Mouse (Mus musculus) embryonic facial prominence, embryonic 13.5 days (tissue): ENCODE results near the gene Spop. TPM values are rescaled to one million over a fixed set of nuclear protein-coding genes. Genes with fewer than 3 reads are reported as not detected.

Experiments
- ATAC-seq: fragments of 200-750 bp; cut with Nextera tagmentation; 2 replicates; pipeline ENCODE4 v1.8.0; 2017; ENCODE audit warnings: low read depth; ENCODE audit not compliant: insufficient number of reproducible peaks, insufficient read depth, low FRiP score, low TSS enrichment
- H3K27ac ChIP-seq: fragments of 300-500 bp; sonication (generic); 2 replicates; pipeline ENCODE4 v1.5.1; 2015; ENCODE audit warnings: moderate library complexity, mild to moderate bottlenecking, inconsistent platforms
- H3K27me3 ChIP-seq: fragments of 300-500 bp; sonication (generic); 2 replicates; pipeline ENCODE4 v1.6.1; 2015; ENCODE audit warnings: mild to moderate bottlenecking, inconsistent platforms
- H3K36me3 ChIP-seq: fragments of 300-500 bp; sonication (generic); 2 replicates; pipeline ENCODE4 v1.6.1; 2015; ENCODE audit warnings: mild to moderate bottlenecking, inconsistent platforms
- H3K4me1 ChIP-seq: fragments of 300-500 bp; sonication (generic); 2 replicates; pipeline ENCODE4 v1.6.1; 2015; ENCODE audit warnings: inconsistent platforms
- H3K4me2 ChIP-seq: fragments of 300-500 bp; sonication (generic); 2 replicates; pipeline ENCODE4 v1.6.1; 2015; ENCODE audit warnings: moderate library complexity, mild to moderate bottlenecking, inconsistent platforms
- H3K4me3 ChIP-seq: fragments of 300-500 bp; sonication (generic); 2 replicates; pipeline ENCODE4 v1.5.1; 2015; ENCODE audit warnings: mild to moderate bottlenecking, inconsistent platforms
- H3K9ac ChIP-seq: fragments of 300-500 bp; sonication (generic); 2 replicates; pipeline ENCODE4 v1.6.1; 2015; ENCODE audit warnings: mild to moderate bottlenecking, inconsistent platforms
- H3K9me3 ChIP-seq: fragments of 300-500 bp; sonication (generic); 2 replicates; pipeline ENCODE4 v1.6.1; 2016; ENCODE audit warnings: inconsistent platforms
- WGBS: fragments of 180-500 bp; shearing (Covaris S2); methylation state at CpG from one replicate; pipeline ENCODE4 v1.1.7; 2015; ENCODE audit warnings: mixed read lengths; 5-methylcytosine and 5-hydroxymethylcytosine counted together
- polyA plus RNA-seq: library from polyadenylated mRNA; unstranded; fragments of >200 nt; fragmentation: Nextera tagmentation; extraction: Ambion mirVana; gene quantifications from 2 replicates; pipeline ENCODE4 v1.2.1, GENCODE M21; 2015

Gene Spop
- polyA plus RNA-seq, 1 experiment from 2014 or later: 147 TPM

- Histone ChIP-seq H3K9ac (no peak overlapping the region), H3K36me3 (peaks cover 11% of the 10 kb centered on the region; the same call in 1 of the 2 replicates), H3K27me3 (no peaks in the 10 kb centered on the region), H3K4me1 (0 out of 2 replicates have a peak, but pooled peaks cover 3% of the 10 kb centered on the region), H3K9me3 (no peaks in the 10 kb centered on the region), H3K4me2 (no peak overlapping the region), H3K4me3 (no peak overlapping the region), H3K27ac (no peak overlapping the region)
- WGBS: 82% methylated on average over 2 of the region's 2 CpGs
- ATAC-seq: no peak
These were observed 17.5 kb downstream of the Spop start for GRCm38 (mm10) chr11:95431344-95431743.

GRCm38 (mm10) chr11:95432194-95432593, 18.3 kb downstream of the Spop start:
- 88% methylated on average over 2 of the region's 2 CpGs for WGBS
- H3K9ac ChIP-seq: no peak overlapping the region
- no peak for ATAC-seq

GRCm38 (mm10) chr11:95445371-95445770, 31.5 kb downstream of the Spop start:
- WGBS: 8% methylated on average over 2 of the region's 2 CpGs
- ATAC-seq: no peak

More at GRCm38 (mm10) chr11:95432194-95432593, 18.3 kb downstream of the Spop start:
- Histone ChIP-seq H3K4me1 (0 out of 2 replicates have a peak, but pooled peaks cover 3% of the 10 kb centered on the region), H3K4me3 (no peak overlapping the region), H3K27ac (no peak overlapping the region), H3K27me3 (no peaks in the 10 kb centered on the region), H3K4me2 (no peak overlapping the region), H3K9me3 (no peaks in the 10 kb centered on the region), H3K36me3 (peaks cover 14% of the 10 kb centered on the region; the same call in 1 of the 2 replicates)

GRCm38 (mm10) chr11:95446580-95447305, 32.9 kb downstream of the Spop start:
- ATAC-seq: no peak
- 98% methylated on average over 6 of the region's 6 CpGs for WGBS
- peaks cover 10% of the 10 kb centered on the region; the same call in 1 of the 2 replicates for H3K4me1 ChIP-seq
- H3K36me3 ChIP-seq: peaks cover 17% of the 10 kb centered on the region
- no peak overlapping the region for H3K27ac ChIP-seq
- H3K27me3 ChIP-seq: no peaks in the 10 kb centered on the region
- no peak overlapping the region for H3K4me2 ChIP-seq
- no peaks in the 10 kb centered on the region for H3K9me3 ChIP-seq
- H3K9ac ChIP-seq: no peak overlapping the region
- H3K4me3 ChIP-seq: no peak overlapping the region

More at GRCm38 (mm10) chr11:95445371-95445770, 31.5 kb downstream of the Spop start:
- Histone ChIP-seq H3K9ac (no peak overlapping the region), H3K4me1 (peaks cover 10% of the 10 kb centered on the region; the same call in 1 of the 2 replicates), H3K36me3 (peaks cover 7% of the 10 kb centered on the region; the same call in 1 of the 2 replicates), H3K27me3 (no peaks in the 10 kb centered on the region), H3K27ac (no peak overlapping the region), H3K4me2 (no peak overlapping the region), H3K9me3 (no peaks in the 10 kb centered on the region), H3K4me3 (no peak overlapping the region)

- Histone ChIP-seq H3K4me1 (peaks cover 10% of the 10 kb centered on the region; the same call in 1 of the 2 replicates), H3K4me3 (no peak overlapping the region), H3K36me3 (peaks cover 19% of the 10 kb centered on the region), H3K9me3 (no peaks in the 10 kb centered on the region), H3K27ac (no peak overlapping the region), H3K4me2 (no peak overlapping the region), H3K9ac (no peak overlapping the region), H3K27me3 (no peaks in the 10 kb centered on the region)
- 53% methylated on average over 3 of the region's 3 CpGs for WGBS
- no peak for ATAC-seq
These were observed 34.5 kb downstream of the Spop start for GRCm38 (mm10) chr11:95448346-95448745.

GRCm38 (mm10) chr11:95455331-95455730, 41.5 kb downstream of the Spop start:
- Histone ChIP-seq H3K4me2 (no peak overlapping the region), H3K4me1 (no peaks in the 10 kb centered on the region), H3K27ac (peak overlapping the region; percentile 44; the same call in 1 of the 2 replicates), H3K4me3 (no peak overlapping the region), H3K9me3 (no peaks in the 10 kb centered on the region), H3K36me3 (peaks cover 12% of the 10 kb centered on the region), H3K27me3 (no peaks in the 10 kb centered on the region), H3K9ac (no peak overlapping the region)
- 30% methylated on average over 8 of the region's 8 CpGs for WGBS
- ATAC-seq: no peak

GRCm38 (mm10) chr11:95460872-95461271, 47.0 kb downstream of the Spop start:
- H3K27me3 ChIP-seq: no peaks in the 10 kb centered on the region
- H3K4me3 ChIP-seq: no peak overlapping the region
- H3K27ac ChIP-seq: no peak overlapping the region
- 85% methylated on average over 2 of the region's 2 CpGs for WGBS
- ATAC-seq: no peak
- no peak overlapping the region for H3K4me2 ChIP-seq
- H3K36me3 ChIP-seq: no peaks in the 10 kb centered on the region
- no peaks in the 10 kb centered on the region for H3K4me1 ChIP-seq
- H3K9ac ChIP-seq: no peak overlapping the region
- H3K9me3 ChIP-seq: no peaks in the 10 kb centered on the region

- H3K4me2 ChIP-seq: no peak overlapping the region
- ATAC-seq: no peak
These were observed 48.3 kb downstream of the Spop start for GRCm38 (mm10) chr11:95462168-95462567.

GRCm38 (mm10) chr11:95467731-95468130, 53.9 kb downstream of the Spop start:
- peaks cover 19% of the 10 kb centered on the region for H3K36me3 ChIP-seq
- WGBS: 90% methylated on average over 1 of the region's 1 CpGs
- H3K4me3 ChIP-seq: no peak overlapping the region
- no peaks in the 10 kb centered on the region for H3K9me3 ChIP-seq
- H3K27ac ChIP-seq: no peak overlapping the region
- no peak overlapping the region for H3K9ac ChIP-seq
- no peaks in the 10 kb centered on the region for H3K4me1 ChIP-seq
- no peak for ATAC-seq
- H3K27me3 ChIP-seq: no peaks in the 10 kb centered on the region
- no peak overlapping the region for H3K4me2 ChIP-seq

More at GRCm38 (mm10) chr11:95462168-95462567, 48.3 kb downstream of the Spop start:
- H3K4me3 ChIP-seq: no peak overlapping the region
- H3K4me1 ChIP-seq: no peaks in the 10 kb centered on the region
- H3K27me3 ChIP-seq: no peaks in the 10 kb centered on the region
- 95% methylated on average over 3 of the region's 3 CpGs for WGBS
- no peaks in the 10 kb centered on the region for H3K9me3 ChIP-seq
- H3K36me3 ChIP-seq: no peaks in the 10 kb centered on the region
- no peak overlapping the region for H3K9ac ChIP-seq
- H3K27ac ChIP-seq: no peak overlapping the region

- H3K27me3 ChIP-seq: no peaks in the 10 kb centered on the region
- WGBS: 80% methylated on average over 2 of the region's 2 CpGs
- H3K4me2 ChIP-seq: no peak overlapping the region
- H3K9me3 ChIP-seq: no peaks in the 10 kb centered on the region
- no peak overlapping the region for H3K9ac ChIP-seq
- no peak overlapping the region for H3K27ac ChIP-seq
- H3K4me3 ChIP-seq: no peak overlapping the region
- no peak for ATAC-seq
- H3K36me3 ChIP-seq: peaks cover 41% of the 10 kb centered on the region
- no peaks in the 10 kb centered on the region for H3K4me1 ChIP-seq
These were observed 59.1 kb downstream of the Spop start for GRCm38 (mm10) chr11:95472942-95473341.

GRCm38 (mm10) chr11:95473456-95473855, 59.6 kb downstream of the Spop start:
- Histone ChIP-seq H3K9me3 (no peaks in the 10 kb centered on the region), H3K4me3 (no peak overlapping the region), H3K4me2 (no peak overlapping the region), H3K9ac (no peak overlapping the region), H3K27ac (no peak overlapping the region), H3K36me3 (peaks cover 42% of the 10 kb centered on the region), H3K4me1 (no peaks in the 10 kb centered on the region), H3K27me3 (no peaks in the 10 kb centered on the region)
- whole genome bisulfite sequencing: 90% methylated on average over 1 of the region's 1 CpGs
- ATAC-seq: no peak

- 86% methylated on average over 7 of the region's 7 CpGs for WGBS
- H3K27me3 ChIP-seq: no peaks in the 10 kb centered on the region
- no peak overlapping the region for H3K27ac ChIP-seq
- H3K9me3 ChIP-seq: no peaks in the 10 kb centered on the region
- H3K4me1 ChIP-seq: no peaks in the 10 kb centered on the region
- H3K9ac ChIP-seq: no peak overlapping the region
- no peak for ATAC-seq
- peaks cover 42% of the 10 kb centered on the region for H3K36me3 ChIP-seq
- no peak overlapping the region for H3K4me3 ChIP-seq
- H3K4me2 ChIP-seq: no peak overlapping the region
These were observed 62.4 kb downstream of the Spop start for GRCm38 (mm10) chr11:95476323-95476722.
